Mouse (Mus musculus): ENCODE results near the gene Ddx1. TPM values are rescaled to one million over a fixed set of nuclear protein-coding genes. Genes with fewer than 3 reads are reported as not detected.
A peak's percentile ranks its signal among the peaks of the same experiment; 100 is the strongest.

Gene Ddx1
- polyA plus RNA-seq, 1 experiment from 2014 or later: 166 TPM

GRCm38 (mm10) chr12:13218101-13218514 is 30.9 kb downstream of the Ddx1 start:
- Histone ChIP-seq H3K4me1 (replicated peaks) (peaks cover 6% of the 10 kb centered on the region), H3K27me3 (peaks cover 3% of the 10 kb centered on the region; the same call in 1 of the 2 replicates), H3K9me3 (no peaks in the 10 kb centered on the region), H3K27ac (no peak overlapping the region), H3K9ac (replicated peaks) (no peak overlapping the region), H3K4me3 (replicated peaks) (no peak overlapping the region), H3K4me2 (no peak overlapping the region), H3K36me3 (peaks cover 42% of the 10 kb centered on the region)
- 85% methylated on average over 8 of the region's 8 CpGs for WGBS
- no peak for ATAC-seq (ENCODE audit: insufficient number of reproducible peaks, insufficient read depth, low FRiP score, low TSS enrichment, low read depth)

GRCm38 (mm10) chr12:13217568-13217967 is 31.4 kb downstream of the Ddx1 start:
- ATAC-seq (ENCODE audit: insufficient number of reproducible peaks, insufficient read depth, low FRiP score, low TSS enrichment, low read depth): no peak
- peaks cover 3% of the 10 kb centered on the region; the same call in 1 of the 2 replicates for H3K27me3 ChIP-seq
- H3K9ac ChIP-seq (replicated peaks): no peak overlapping the region
- no peak overlapping the region for H3K4me3 ChIP-seq (replicated peaks)
- peaks cover 6% of the 10 kb centered on the region for H3K4me1 ChIP-seq (replicated peaks)
- whole genome bisulfite sequencing: 76% methylated on average over 3 of the region's 3 CpGs
- H3K36me3 ChIP-seq: peaks cover 39% of the 10 kb centered on the region
- no peak overlapping the region for H3K4me2 ChIP-seq
- H3K9me3 ChIP-seq: no peaks in the 10 kb centered on the region
- no peak overlapping the region for H3K27ac ChIP-seq

GRCm38 (mm10) chr12:13216501-13217103 is 32.4 kb downstream of the Ddx1 start:
- no peak overlapping the region for H3K9ac ChIP-seq (replicated peaks)
- peaks cover 13% of the 10 kb centered on the region for H3K4me1 ChIP-seq (replicated peaks)
- H3K9me3 ChIP-seq: no peaks in the 10 kb centered on the region
- H3K4me3 ChIP-seq (replicated peaks): no peak overlapping the region
- peaks cover 3% of the 10 kb centered on the region for H3K27me3 ChIP-seq
- 76% methylated on average over 5 of the region's 5 CpGs for WGBS
- no peak for ATAC-seq (ENCODE audit: insufficient number of reproducible peaks, insufficient read depth, low FRiP score, low TSS enrichment, low read depth)
- H3K27ac ChIP-seq: no peak overlapping the region
- no peak overlapping the region for H3K4me2 ChIP-seq
- H3K36me3 ChIP-seq: peaks cover 39% of the 10 kb centered on the region

- ATAC-seq (ENCODE audit: insufficient number of reproducible peaks, insufficient read depth, low FRiP score, low TSS enrichment, low read depth): peak; percentile 79
- 11% methylated on average over 11 of the region's 11 CpGs for WGBS
- H3K4me2 ChIP-seq: peak overlapping the region; percentile 17
- H3K9ac ChIP-seq (replicated peaks): no peak overlapping the region
- H3K27ac ChIP-seq: 0 out of 2 replicates have a peak overlapping the region, but pooled peaks have one; percentile 35
- H3K4me1 ChIP-seq (replicated peaks): peaks cover 14% of the 10 kb centered on the region
- no peak overlapping the region for H3K4me3 ChIP-seq (replicated peaks)
- peaks cover 28% of the 10 kb centered on the region for H3K36me3 ChIP-seq
- peaks cover 3% of the 10 kb centered on the region for H3K27me3 ChIP-seq
- H3K9me3 ChIP-seq: no peaks in the 10 kb centered on the region
Observed at GRCm38 (mm10) chr12:13214345-13215278, 34.4 kb downstream of the Ddx1 start.

GRCm38 (mm10) chr12:13211746-13212482 is 37.1 kb downstream of the Ddx1 start:
- Histone ChIP-seq H3K9me3 (no peaks in the 10 kb centered on the region), H3K9ac (replicated peaks) (no peak overlapping the region), H3K4me2 (no peak overlapping the region), H3K27ac (no peak overlapping the region), H3K4me1 (replicated peaks) (peaks cover 22% of the 10 kb centered on the region), H3K27me3 (peaks cover 12% of the 10 kb centered on the region), H3K4me3 (replicated peaks) (no peak overlapping the region), H3K36me3 (0 out of 2 replicates have a peak, but pooled peaks cover 1% of the 10 kb centered on the region)
- no peak for ATAC-seq (ENCODE audit: insufficient number of reproducible peaks, insufficient read depth, low FRiP score, low TSS enrichment, low read depth)
- WGBS: 63% methylated on average over 11 of the region's 11 CpGs

GRCm38 (mm10) chr12:13209692-13210377 is 39.2 kb downstream of the Ddx1 start:
- Histone ChIP-seq H3K4me2 (no peak overlapping the region), H3K4me1 (replicated peaks) (peaks cover 22% of the 10 kb centered on the region), H3K4me3 (replicated peaks) (no peak overlapping the region), H3K9me3 (no peaks in the 10 kb centered on the region), H3K36me3 (no peaks in the 10 kb centered on the region), H3K27ac (no peak overlapping the region; the same call in 1 of the 2 replicates), H3K27me3 (peaks cover 12% of the 10 kb centered on the region), H3K9ac (replicated peaks) (no peak overlapping the region)
- WGBS: 62% methylated on average over 13 of the region's 13 CpGs
- ATAC-seq (ENCODE audit: insufficient number of reproducible peaks, insufficient read depth, low FRiP score, low TSS enrichment, low read depth): no peak

GRCm38 (mm10) chr12:13208983-13209451 is 40.0 kb downstream of the Ddx1 start:
- H3K4me3 ChIP-seq (replicated peaks): no peak overlapping the region
- H3K4me2 ChIP-seq: no peak overlapping the region
- WGBS: 53% methylated on average over 11 of the region's 11 CpGs
- no peaks in the 10 kb centered on the region for H3K9me3 ChIP-seq
- ATAC-seq (ENCODE audit: insufficient number of reproducible peaks, insufficient read depth, low FRiP score, low TSS enrichment, low read depth): no peak
- no peak overlapping the region for H3K9ac ChIP-seq (replicated peaks)
- peaks cover 16% of the 10 kb centered on the region for H3K4me1 ChIP-seq (replicated peaks)
- no peak overlapping the region for H3K27ac ChIP-seq
- H3K36me3 ChIP-seq: no peaks in the 10 kb centered on the region
- peaks cover 12% of the 10 kb centered on the region for H3K27me3 ChIP-seq

- Histone ChIP-seq H3K27me3 (peaks cover 12% of the 10 kb centered on the region), H3K36me3 (no peaks in the 10 kb centered on the region), H3K4me1 (replicated peaks) (peaks cover 16% of the 10 kb centered on the region), H3K9ac (replicated peaks) (no peak overlapping the region), H3K4me2 (no peak overlapping the region), H3K4me3 (replicated peaks) (no peak overlapping the region), H3K9me3 (no peaks in the 10 kb centered on the region), H3K27ac (no peak overlapping the region)
- 74% methylated on average over 1 of the region's 1 CpGs for WGBS
- ATAC-seq (ENCODE audit: insufficient number of reproducible peaks, insufficient read depth, low FRiP score, low TSS enrichment, low read depth): no peak
Observed at GRCm38 (mm10) chr12:13208517-13208916, 40.5 kb downstream of the Ddx1 start.

GRCm38 (mm10) chr12:13207099-13207498 is 41.9 kb downstream of the Ddx1 start:
- Histone ChIP-seq H3K4me1 (replicated peaks) (peaks cover 14% of the 10 kb centered on the region), H3K4me3 (replicated peaks) (no peak overlapping the region), H3K9ac (replicated peaks) (no peak overlapping the region), H3K27ac (no peak overlapping the region), H3K4me2 (no peak overlapping the region), H3K36me3 (no peaks in the 10 kb centered on the region), H3K27me3 (peaks cover 9% of the 10 kb centered on the region), H3K9me3 (no peaks in the 10 kb centered on the region)
- ATAC-seq (ENCODE audit: insufficient number of reproducible peaks, insufficient read depth, low FRiP score, low TSS enrichment, low read depth): no peak
- WGBS: 80% methylated on average over 8 of the region's 8 CpGs

GRCm38 (mm10) chr12:13205733-13206132 is 43.3 kb downstream of the Ddx1 start:
- H3K4me1 ChIP-seq (replicated peaks): peaks cover 8% of the 10 kb centered on the region
- ATAC-seq (ENCODE audit: insufficient number of reproducible peaks, insufficient read depth, low FRiP score, low TSS enrichment, low read depth): no peak
- 88% methylated on average over 3 of the region's 3 CpGs for WGBS

More at GRCm38 (mm10) chr12:13205733-13206132, 43.3 kb downstream of the Ddx1 start:
- Histone ChIP-seq H3K36me3 (no peaks in the 10 kb centered on the region), H3K9ac (replicated peaks) (no peak overlapping the region), H3K4me2 (no peak overlapping the region), H3K27ac (no peak overlapping the region), H3K4me3 (replicated peaks) (no peak overlapping the region), H3K27me3 (peaks cover 9% of the 10 kb centered on the region; the same call in 1 of the 2 replicates), H3K9me3 (no peaks in the 10 kb centered on the region)
